Mouse (Mus musculus) small intestine, adult 2 months (tissue): ENCODE measurements at regions not wholly inside any gene's neighbourhood (a gene's known extent, or its start where the extent isn't known, plus 50 kb on each side); places are given as distances from the start of the nearest gene placed in this dataset.

ENCODE experiments used
- H3K27ac ChIP-seq: fragments of 200-500 bp; 2 replicates; pipeline ENCODE4 v1.5.1; 2012; ENCODE audit warnings: low read depth, low read length, control low read depth, inconsistent platforms; ENCODE audit not compliant: insufficient read depth
- H3K27me3 ChIP-seq: fragments of 200-500 bp; 2 replicates; pipeline ENCODE4 v1.6.1; 2012; ENCODE audit warnings: mild to moderate bottlenecking, moderate library complexity, low read length, inconsistent platforms; ENCODE audit not compliant: control insufficient read depth, insufficient read depth
- H3K36me3 ChIP-seq: fragments of 200-500 bp; 2 replicates; pipeline ENCODE4 v1.6.1; 2012; ENCODE audit warnings: mild to moderate bottlenecking, low read length, control low read depth, inconsistent platforms; ENCODE audit not compliant: control insufficient read depth, insufficient read depth
- H3K4me1 ChIP-seq: fragments of 200-500 bp; 2 replicates; pipeline ENCODE4 v1.6.1; 2012; ENCODE audit warnings: low read length, inconsistent platforms, mixed read lengths; ENCODE audit not compliant: control insufficient read depth, insufficient read depth, insufficient read length
- H3K4me3 ChIP-seq: fragments of 200-500 bp; 2 replicates; pipeline ENCODE4 v1.5.1; 2012; ENCODE audit warnings: low read depth, mild to moderate bottlenecking, control low read depth, inconsistent platforms, low read length, moderate library complexity
- CTCF ChIP-seq: fragments of 200-500 bp; IDR thresholded peaks from 2 replicates; pipeline ENCODE4 v1.5.1; 2012; ENCODE audit warnings: low read depth, mild to moderate bottlenecking, control low read depth, inconsistent platforms, low read length, moderate library complexity, mixed read lengths; ENCODE audit not compliant: insufficient replicate concordance, insufficient read length; ENCODE audit errors: extremely low read depth
- POLR2A ChIP-seq: fragments of 200-500 bp; IDR thresholded peaks from 2 replicates; pipeline ENCODE4 v1.6.1; 2012; ENCODE audit warnings: low read depth, mild to moderate bottlenecking, control low read depth, inconsistent platforms, low read length, moderate library complexity
- WGBS: fragments of 180-500 bp; shearing (Covaris S2); methylation state at CpG from one replicate; pipeline ENCODE4 v1.1.7; 2018; 5-methylcytosine and 5-hydroxymethylcytosine counted together

- Histone ChIP-seq H3K36me3 (no peaks in the 10 kb centered on the region), H3K27ac (no peak overlapping the region), H3K27me3 (no peaks in the 10 kb centered on the region), H3K4me3 (no peak overlapping the region), H3K4me1 (peaks cover 11% of the 10 kb centered on the region; the same call in 1 of the 2 replicates)
- TF ChIP-seq POLR2A (no peak), CTCF (no peak)
- 82% methylated on average over 5 of the region's 5 CpGs for WGBS
These were observed 616.1 kb upstream of the A1bg start for GRCm38 (mm10) chr15:61538930-61539329.

- 90% methylated on average over 4 of the region's 4 CpGs for WGBS
- Histone ChIP-seq H3K4me1 (peaks cover 12% of the 10 kb centered on the region; the same call in 1 of the 2 replicates), H3K36me3 (no peaks in the 10 kb centered on the region), H3K27me3 (no peaks in the 10 kb centered on the region), H3K27ac (no peak overlapping the region), H3K4me3 (no peak overlapping the region)
- TF ChIP-seq CTCF: no peak
- TF ChIP-seq POLR2A: no peak
These were observed 615.5 kb upstream of the A1bg start for GRCm38 (mm10) chr15:61538169-61538755.

GRCm38 (mm10) chr15:61536332-61536716, 613.5 kb upstream of the A1bg start:
- TF ChIP-seq POLR2A (no peak), CTCF (no peak)
- Histone ChIP-seq H3K36me3 (no peaks in the 10 kb centered on the region), H3K4me3 (no peak overlapping the region), H3K27me3 (no peaks in the 10 kb centered on the region), H3K27ac (peak overlapping the region; percentile 31; the same call in 1 of the 2 replicates), H3K4me1 (peaks cover 15% of the 10 kb centered on the region; the same call in 1 of the 2 replicates)
- 43% methylated on average over 2 of the region's 2 CpGs for WGBS

GRCm38 (mm10) chr15:61535644-61536331, 613.0 kb upstream of the A1bg start:
- no peak overlapping the region for H3K4me3 ChIP-seq
- peaks cover 14% of the 10 kb centered on the region; the same call in 1 of the 2 replicates for H3K4me1 ChIP-seq
- peak overlapping the region; percentile 31; the same call in 1 of the 2 replicates for H3K27ac ChIP-seq
- WGBS: 19% methylated on average over 6 of the region's 6 CpGs
- TF ChIP-seq POLR2A: no peak
- H3K27me3 ChIP-seq: no peaks in the 10 kb centered on the region
- H3K36me3 ChIP-seq: no peaks in the 10 kb centered on the region

- Histone ChIP-seq H3K27me3 (no peaks in the 10 kb centered on the region), H3K4me1 (peaks cover 12% of the 10 kb centered on the region; the same call in 1 of the 2 replicates), H3K4me3 (no peak overlapping the region), H3K36me3 (no peaks in the 10 kb centered on the region), H3K27ac (no peak overlapping the region)
- TF ChIP-seq CTCF (no peak), POLR2A (no peak)
- 56% methylated on average over 6 of the region's 6 CpGs for WGBS
These were observed 612.4 kb upstream of the A1bg start for GRCm38 (mm10) chr15:61535180-61535579.

GRCm38 (mm10) chr15:61532808-61533207, 610.0 kb upstream of the A1bg start:
- TF ChIP-seq CTCF (no peak), POLR2A (no peak)
- peak overlapping the region; percentile 28; the same call in 1 of the 2 replicates for H3K27ac ChIP-seq
- H3K27me3 ChIP-seq: no peaks in the 10 kb centered on the region
- H3K36me3 ChIP-seq: no peaks in the 10 kb centered on the region
- peaks cover 12% of the 10 kb centered on the region; the same call in 1 of the 2 replicates for H3K4me1 ChIP-seq
- H3K4me3 ChIP-seq: no peak overlapping the region
- WGBS: 29% methylated on average over 7 of the region's 7 CpGs

GRCm38 (mm10) chr15:61532040-61532439, 609.2 kb upstream of the A1bg start:
- H3K27ac ChIP-seq: no peak overlapping the region
- no peaks in the 10 kb centered on the region for H3K27me3 ChIP-seq
- peaks cover 12% of the 10 kb centered on the region; the same call in 1 of the 2 replicates for H3K4me1 ChIP-seq
- no peaks in the 10 kb centered on the region for H3K36me3 ChIP-seq
- no peak for TF ChIP-seq CTCF
- no peak for TF ChIP-seq POLR2A
- no peak overlapping the region for H3K4me3 ChIP-seq
- WGBS: 81% methylated on average over 2 of the region's 2 CpGs
